Mouse (Mus musculus) CH12.LX (cell line): ENCODE measurements around the gene Aup1. TPM values are rescaled to one million over a fixed set of nuclear protein-coding genes. Genes with fewer than 3 reads are reported as not detected.

Experiments used
- DNase-seq: peaks from one replicate; pipeline ENCODE4 v3.0.0-alpha.2; 2013; ENCODE audit errors: extremely low read depth
- H3K27ac ChIP-seq: 2 replicates; pipeline ENCODE4 v1.5.1; 2012; ENCODE audit warnings: low read depth, mild to moderate bottlenecking, control low read depth, moderate library complexity; ENCODE audit not compliant: insufficient read depth
- H3K27me3 ChIP-seq: replicated peaks from 2 replicates; pipeline ENCODE3; 2012; ENCODE audit warnings: inconsistent platforms
- H3K36me3 ChIP-seq, 2 experiments: replicated peaks in 1 of 2; 2 replicates each; pipeline versions ENCODE3 to v1.6.1; 2012; ENCODE audit warnings: inconsistent platforms in 1 of 2, low read length in 1 of 2, mild to moderate bottlenecking in 1 of 2, mixed read lengths in 1 of 2, moderate library complexity in 1 of 2; ENCODE audit not compliant: control insufficient read depth in 1 of 2, insufficient read depth in 1 of 2
- H3K4me1 ChIP-seq, 2 experiments: 2 replicates each; pipeline ENCODE4 v1.6.1; 2012; ENCODE audit warnings: inconsistent platforms in 1 of 2, moderate library complexity in 1 of 2; ENCODE audit not compliant: insufficient read depth in 2 of 2, control insufficient read depth in 1 of 2
- H3K4me2 ChIP-seq: 2 replicates; pipeline ENCODE4 v1.6.1; 2012; ENCODE audit warnings: low read depth, mild to moderate bottlenecking, control low read depth; ENCODE audit not compliant: poor library complexity, insufficient read depth, severe bottlenecking
- H3K4me3 ChIP-seq, 3 experiments: fragments of 150-350 bp in 1 of 3; sonication (generic) in 1 of 3; replicated peaks in 1 of 3; 2 replicates each; pipeline versions ENCODE3 to v1.5.1; 2011 to 2012; ENCODE audit warnings: low read depth in 2 of 3, low read length in 2 of 3, mild to moderate bottlenecking in 2 of 3, moderate library complexity in 2 of 3, control low read depth in 1 of 3, improper control_type of control experiment in 1 of 3, inconsistent platforms in 1 of 3, mixed read lengths in 1 of 3; ENCODE audit not compliant: poor library complexity in 1 of 3
- H3K79me2 ChIP-seq: replicated peaks from 2 replicates; pipeline ENCODE4 v1.6.1; 2012; ENCODE audit warnings: mild to moderate bottlenecking, moderate library complexity; ENCODE audit not compliant: control insufficient read depth, poor library complexity, insufficient read depth, severe bottlenecking; ENCODE audit errors: extremely low read depth
- H3K9ac ChIP-seq: 2 replicates; pipeline ENCODE4 v1.6.1; 2012; ENCODE audit warnings: low read depth, mild to moderate bottlenecking, control low read depth, moderate library complexity; ENCODE audit not compliant: insufficient read depth
- H3K9me3 ChIP-seq: replicated peaks from 2 replicates; pipeline ENCODE3; 2012; ENCODE audit warnings: low read length, inconsistent platforms, mixed read lengths
- CHD2 ChIP-seq: IDR thresholded peaks from 2 replicates; pipeline ENCODE4 v1.6.1; 2011; ENCODE audit warnings: low read length, improper control_type of control experiment
- CTCF ChIP-seq, 2 experiments: IDR thresholded peaks in 1 of 2; conservative IDR thresholded peaks in 1 of 2; 2 replicates each; pipeline ENCODE4 v1.5.1; 2011 to 2012; ENCODE audit warnings: low read depth in 2 of 2, low read length in 2 of 2, improper control_type of control experiment in 1 of 2, inconsistent platforms in 1 of 2, mild to moderate bottlenecking in 1 of 2, moderate library complexity in 1 of 2
- E2F4 ChIP-seq: IDR thresholded peaks from 2 replicates; pipeline ENCODE4 v1.6.1; 2011; ENCODE audit warnings: low read depth, low read length, improper control_type of control experiment; ENCODE audit not compliant: insufficient replicate concordance
- ELF1 ChIP-seq: IDR thresholded peaks from 2 replicates; pipeline ENCODE4 v1.6.1; 2014; ENCODE audit warnings: low read depth, mild to moderate bottlenecking, inconsistent platforms, low read length, improper control_type of control experiment
- EP300 ChIP-seq: IDR thresholded peaks from 2 replicates; pipeline ENCODE4 v1.6.1; 2011; ENCODE audit warnings: low read length, improper control_type of control experiment
- IRF4 ChIP-seq: IDR thresholded peaks from 2 replicates; pipeline ENCODE4 v1.6.1; 2014; ENCODE audit warnings: low read depth, mild to moderate bottlenecking, inconsistent platforms, low read length, improper control_type of control experiment
- JUN ChIP-seq: IDR thresholded peaks from 2 replicates; pipeline ENCODE4 v1.6.1; 2011; ENCODE audit warnings: low read depth, mild to moderate bottlenecking, low read length, improper control_type of control experiment, moderate library complexity; ENCODE audit not compliant: insufficient read depth
- MAX ChIP-seq: IDR thresholded peaks from 2 replicates; pipeline ENCODE4 v1.6.1; 2011; ENCODE audit warnings: low read length, improper control_type of control experiment
- MAZ ChIP-seq: IDR thresholded peaks from 2 replicates; pipeline ENCODE4 v1.6.1; 2012; ENCODE audit warnings: low read depth, mild to moderate bottlenecking, inconsistent platforms, low read length, improper control_type of control experiment, moderate library complexity
- NELFE ChIP-seq: IDR thresholded peaks from 2 replicates; pipeline ENCODE4 v1.6.1; 2011; ENCODE audit warnings: low read depth, low read length, improper control_type of control experiment
- RCOR1 ChIP-seq: conservative IDR thresholded peaks from 2 replicates; pipeline ENCODE4 v1.6.1; 2012; ENCODE audit warnings: low read depth, mild to moderate bottlenecking, inconsistent platforms, low read length, improper control_type of control experiment
- SIN3A ChIP-seq: IDR thresholded peaks from 2 replicates; pipeline ENCODE4 v1.6.1; 2012; ENCODE audit warnings: low read length, improper control_type of control experiment, inconsistent platforms
- SMC3 ChIP-seq: IDR thresholded peaks from 2 replicates; pipeline ENCODE4 v1.6.1; 2011; ENCODE audit warnings: low read depth, low read length, improper control_type of control experiment
- TCF12 ChIP-seq: IDR thresholded peaks from 2 replicates; pipeline ENCODE4 v1.6.1; 2014; ENCODE audit warnings: low read depth, mild to moderate bottlenecking, inconsistent platforms, low read length, improper control_type of control experiment
- UBTF ChIP-seq: IDR thresholded peaks from 2 replicates; pipeline ENCODE4 v1.6.1; 2012; ENCODE audit warnings: low read depth, mild to moderate bottlenecking, inconsistent platforms, low read length, improper control_type of control experiment, moderate library complexity
- USF1 ChIP-seq: IDR thresholded peaks from 2 replicates; pipeline ENCODE4 v1.6.1; 2014; ENCODE audit warnings: low read depth, mild to moderate bottlenecking, inconsistent platforms, low read length, improper control_type of control experiment
- ZC3H11A ChIP-seq: IDR thresholded peaks from 2 replicates; pipeline ENCODE4 v1.6.1; 2012; ENCODE audit warnings: low read depth, mild to moderate bottlenecking, inconsistent platforms, low read length, improper control_type of control experiment
- ZMIZ1 ChIP-seq: IDR thresholded peaks from 2 replicates; pipeline ENCODE4 v1.6.1; 2012; ENCODE audit warnings: low read depth, mild to moderate bottlenecking, inconsistent platforms, low read length, improper control_type of control experiment
- ZNF384 ChIP-seq: IDR thresholded peaks from 2 replicates; pipeline ENCODE4 v1.6.1; 2012; ENCODE audit warnings: low read depth, low read length, improper control_type of control experiment, inconsistent platforms
- dilution Hi-C: fragments of 300-500 bp; cut with MboI; formaldehyde crosslinking; loops from 2 replicates; pipeline ENCODE4 v1.14.3; 2020; ENCODE audit warnings: low sequenced_read_pairs; ENCODE audit not compliant: extremely low pct_unique_long_range_greater_than_20kb, extremely low pct_ligation_motif_present
- in situ Hi-C: fragments of 300-500 bp; cut with MboI; formaldehyde crosslinking; loops from 3 replicates; pipeline ENCODE4 v1.14.3; 2019; ENCODE audit warnings: low sequenced_read_pairs, low pct_ligation_motif_present, low pct_unique_long_range_greater_than_20kb, mixed read lengths
- polyA plus RNA-seq: library from polyadenylated mRNA; unstranded; fragments of >175 nt; gene quantifications from 2 replicates; pipeline ENCODE4 v1.2.1, GENCODE M21; 2012; ENCODE audit warnings: low read depth; ENCODE audit not compliant: insufficient read length
- total RNA-seq, 2 experiments: library from RNA; depleted of rRNA; stranded (reverse); fragments of 300-350 nt in 1 of 2; fragments of >200 nt in 1 of 2; gene quantifications; 2 replicates each; pipeline ENCODE4 v1.2.3; 2012 to 2014

Gene Aup1
- total and polyA plus RNA-seq, 3 experiments: 119 to 324 (median 240) TPM

DNA sequence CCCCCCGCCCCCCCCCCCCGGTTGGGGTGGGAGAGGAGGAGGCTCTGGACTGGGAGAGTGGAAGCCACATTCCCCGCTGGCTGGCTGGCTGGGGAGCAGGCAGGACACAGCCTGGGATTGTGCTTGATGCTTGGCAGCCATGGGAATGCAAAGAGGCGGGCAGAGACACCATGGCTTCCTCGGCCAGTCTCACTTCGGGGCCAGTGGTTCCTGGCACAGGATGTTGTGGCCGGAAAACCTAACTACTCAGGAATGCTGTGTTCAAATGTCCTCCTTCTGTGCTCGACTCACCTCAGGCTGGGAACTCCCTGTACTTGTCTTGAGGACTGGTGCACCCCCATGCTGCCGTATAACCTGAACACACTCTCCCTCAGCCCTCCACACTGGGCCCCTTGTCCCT is 26.6 kb upstream of the Aup1 start:
- Histone ChIP-seq H3K27me3 (no peaks in the 10 kb centered on the region), H3K79me2 (peaks cover 3% of the 10 kb centered on the region), H3K9me3 (no peaks in the 10 kb centered on the region), H3K4me3 (no peak overlapping the region), H3K4me2 (no peak overlapping the region), H3K4me1 (peaks cover 29 to 78% of the 10 kb centered on the region in 2 experiments), H3K9ac (no peak overlapping the region), H3K36me3 (peaks cover 13 to 35% of the 10 kb centered on the region in 2 experiments), H3K27ac (no peak overlapping the region)
- dilution Hi-C loops: no loop called here
- in situ Hi-C loops: no loop called here
- DNase-seq: no peak
- no peak for TF ChIP-seq EP300
- TF ChIP-seq MAZ: no peak
- TF ChIP-seq ELF1: no peak
- TF ChIP-seq USF1: no peak
- no peak for TF ChIP-seq ZMIZ1
- TF ChIP-seq SMC3: no peak
- TF ChIP-seq CTCF (conservative IDR thresholded peaks at IDR 0.05 in 1 of 2, IDR thresholded peaks at IDR 0.05 in 1 of 2; ENCODE audit: low read depth in 2 of 2, low read length in 2 of 2): no peak
- no peak for TF ChIP-seq NELFE

DNA sequence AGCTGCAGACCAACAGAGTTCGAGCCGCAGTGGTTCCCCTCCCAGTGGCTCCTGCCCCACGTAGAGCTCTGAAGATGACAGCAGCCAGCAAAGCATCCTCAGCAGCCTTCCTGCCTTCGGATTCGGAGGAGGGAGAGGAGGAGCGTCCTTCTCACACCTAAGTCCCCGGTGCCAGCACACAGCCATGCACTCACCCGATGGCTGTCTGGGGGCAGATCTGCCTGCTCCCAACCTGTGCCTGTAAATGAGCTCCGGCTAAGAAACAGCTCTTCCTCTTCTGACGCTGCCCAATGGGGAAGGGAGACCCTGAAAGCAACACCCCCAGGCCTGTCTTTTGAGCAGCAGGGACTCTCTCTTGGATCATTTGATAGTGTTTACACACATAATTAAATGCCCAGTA is 24.5 kb upstream of the Aup1 start:
- peaks cover 2% of the 10 kb centered on the region for H3K27me3 ChIP-seq
- H3K4me2 ChIP-seq: no peak overlapping the region
- peaks cover 3% of the 10 kb centered on the region for H3K79me2 ChIP-seq
- dilution Hi-C loops: no loop called here
- in situ Hi-C loops: no loop called here
- H3K36me3 ChIP-seq: peaks cover 13 to 35% of the 10 kb centered on the region in 2 experiments
- DNase-seq: no peak
- H3K4me1 ChIP-seq: peaks cover 26 to 70% of the 10 kb centered on the region in 2 experiments
- no peak overlapping the region for H3K9ac ChIP-seq
- H3K27ac ChIP-seq: no peak overlapping the region
- no peak overlapping the region for H3K4me3 ChIP-seq
- TF ChIP-seq NELFE (no peak), IRF4 (no peak), CTCF (conservative IDR thresholded peaks at IDR 0.05 in 1 of 2, IDR thresholded peaks at IDR 0.05 in 1 of 2; ENCODE audit: low read depth in 2 of 2, low read length in 2 of 2) (no peak), ZMIZ1 (no peak), RCOR1 (no peak), ZC3H11A (no peak), JUN (no peak), SIN3A (no peak), CHD2 (no peak), TCF12 (no peak), ELF1 (no peak), UBTF (no peak), E2F4 (no peak), MAX (no peak), ZNF384 (no peak)
- H3K9me3 ChIP-seq: no peaks in the 10 kb centered on the region
